Mouse (Mus musculus) Patski (cell line): Measurements from ENCODE around the gene P4htm. TPM values are rescaled to one million over a fixed set of nuclear protein-coding genes. Genes with fewer than 3 reads are reported as not detected.

Experiments
- ATAC-seq: fragments of 100-300 bp; one replicate; pipeline ENCODE4 v1.8.0; 2021
- CTCF ChIA-PET: fragments of 350-600 bp; sonication (Branson Sonifier 250); formaldehyde crosslinking; loops from one replicate; lab custom pipeline; 2022; ENCODE audit warnings: inconsistent platforms; lab: Charles Lee
- POLR2A ChIA-PET: fragments of 350-600 bp; sonication (Branson Sonifier 250); formaldehyde crosslinking; loops from one replicate; lab custom pipeline; 2022; ENCODE audit warnings: antibody characterized with exemption, inconsistent platforms; lab: Charles Lee
- DNase-seq: peaks from one replicate; pipeline ENCODE4 v3.0.0-alpha.2; 2011; ENCODE audit warnings: low read depth, low spot score
- H3K27me3 ChIP-seq: fragments of 371-371 bp; one replicate; pipeline ENCODE4 v1.5.1; 2021
- CTCF ChIP-seq: fragments of 100-300 bp; IDR thresholded peaks from one replicate; pipeline ENCODE4 v1.5.1; 2021
- in situ Hi-C: fragments of 300-500 bp; cut with MboI; formaldehyde crosslinking; loops from 3 replicates; pipeline ENCODE4 v1.11.1; 2018; ENCODE audit warnings: low pct_unique_long_range_greater_than_20kb, mixed read lengths
- polyA plus RNA-seq: library from polyadenylated mRNA; unstranded; gene quantifications from one replicate; pipeline ENCODE4 v1.2.3, GENCODE M21; 2021

P4htm gene
- polyA plus RNA-seq, 1 experiment from 2014 or later = 8.6 TPM

GRCm38 (mm10) chr9:108559169-108559568 lies 38.3 kb downstream of the P4htm start:
- no peak for TF ChIP-seq CTCF

DNA sequence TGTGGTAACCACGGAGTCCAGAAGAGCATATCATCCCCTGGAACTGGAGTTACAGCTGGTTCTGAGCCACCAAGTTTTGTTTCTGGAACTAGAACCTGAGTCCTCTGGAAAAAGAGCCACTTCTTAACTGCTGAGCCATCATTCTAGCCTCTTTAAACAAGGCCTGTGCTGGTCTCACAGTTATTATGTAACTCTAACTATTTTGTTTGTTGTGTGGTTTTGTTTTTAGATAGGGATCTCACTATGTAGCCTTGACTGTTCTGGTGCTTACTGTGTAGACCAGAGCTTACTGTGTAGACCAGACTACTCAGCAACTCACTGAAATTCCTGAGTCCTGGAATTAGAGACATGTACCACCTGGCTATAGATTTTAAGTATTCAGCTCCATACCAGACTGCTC lies 50.6 kb downstream of the P4htm start:
- DNase-seq = no peak
- ATAC-seq = no peak
- ChIA-PET POLR2A (no interaction called here), CTCF (no interaction called here)
- TF ChIP-seq CTCF = no peak
- no peaks in the 10 kb centered on the region for H3K27me3 ChIP-seq
- in situ Hi-C loops = no loop called here

More at GRCm38 (mm10) chr9:108559169-108559568, 38.3 kb downstream of the P4htm start:
- DNase-seq (no peak), ATAC-seq (no peak)
- CTCF ChIA-PET = no interaction called here
- POLR2A ChIA-PET = no interaction called here
- in situ Hi-C loops = no loop called here
- no peaks in the 10 kb centered on the region for H3K27me3 ChIP-seq

DNA sequence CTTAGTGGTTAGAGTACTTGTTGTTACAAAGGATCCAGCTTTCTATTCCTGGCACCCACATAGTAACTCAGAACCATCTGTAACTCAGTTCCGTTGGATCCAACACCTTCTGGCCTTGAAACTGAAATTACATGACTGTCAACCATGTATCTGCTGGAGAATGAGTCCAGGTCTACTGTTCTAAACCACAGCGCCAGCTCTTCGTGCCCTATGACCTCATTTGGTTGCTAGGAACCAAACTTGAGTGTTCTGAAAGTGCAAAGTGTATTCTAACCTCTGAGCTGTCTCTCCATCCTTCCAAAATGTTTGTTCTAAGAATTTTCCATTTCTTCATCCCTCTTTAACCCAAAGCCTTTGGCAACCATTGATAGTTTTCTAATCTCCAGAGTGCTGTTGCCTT lies 51.5 kb downstream of the P4htm start:
- H3K27me3 ChIP-seq = no peaks in the 10 kb centered on the region
- ChIA-PET CTCF (no interaction called here), POLR2A (no interaction called here)
- ATAC-seq (no peak), DNase-seq (no peak)
- in situ Hi-C loops = no loop called here
- TF ChIP-seq CTCF = no peak

GRCm38 (mm10) chr9:108540846-108541245 lies 56.6 kb downstream of the P4htm start:
- no peak for DNase-seq
- ATAC-seq = no peak
- TF ChIP-seq CTCF = no peak
- POLR2A ChIA-PET = interaction anchor here (0.6 kb wide), 1 partner anchor 13 kb away, joined by 4 read pairs; no protein-coding TSS in a partner anchor
- H3K27me3 ChIP-seq = no peaks in the 10 kb centered on the region
- in situ Hi-C loops = no loop called here
- CTCF ChIA-PET = no interaction called here

GRCm38 (mm10) chr9:108531496-108531895 lies 66.0 kb downstream of the P4htm start:
- POLR2A ChIA-PET = no interaction called here
- no peak for TF ChIP-seq CTCF
- no peak for ATAC-seq
- H3K27me3 ChIP-seq = no peaks in the 10 kb centered on the region
- CTCF ChIA-PET = interaction anchor here (2.2 kb wide), 1 partner anchor 22 kb away, joined by 5 read pairs; no protein-coding TSS in a partner anchor
- in situ Hi-C loops = no loop called here
- no peak for DNase-seq

DNA sequence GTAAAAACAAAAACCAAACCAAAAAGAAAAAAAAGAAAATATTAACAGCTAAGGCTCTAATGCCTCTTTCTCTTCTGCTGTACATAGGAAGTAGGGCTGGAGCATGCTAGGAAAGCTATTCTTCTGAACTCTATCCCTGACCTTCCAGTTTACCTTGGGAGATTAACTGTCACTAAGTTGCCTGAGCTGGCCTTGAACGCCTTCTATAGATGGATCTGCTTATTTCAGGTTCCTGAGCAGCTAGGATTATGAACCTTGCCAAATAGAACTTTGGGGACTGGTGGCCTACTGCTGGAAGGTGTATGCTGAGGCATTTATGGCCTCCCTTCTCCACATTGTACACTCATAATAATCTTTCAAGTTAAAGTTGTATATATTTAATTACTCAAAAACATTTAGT lies 66.5 kb downstream of the P4htm start:
- no peak for TF ChIP-seq CTCF
- in situ Hi-C loops = no loop called here
- ChIA-PET POLR2A (no interaction called here), CTCF (interaction anchor here (1.0 to 2.2 kb wide), 2 partner anchors 11 to 22 kb away, joined by 3 to 5 read pairs; no protein-coding TSS in a partner anchor)
- no peak for ATAC-seq
- DNase-seq = no peak
- no peaks in the 10 kb centered on the region for H3K27me3 ChIP-seq

Other genes starting within 250 kb of the P4htm start
- 82.1 TPM for gene Usp4, start 249.8 kb downstream of the P4htm start, polyA plus RNA-seq
- gene 1700102P08Rik, start 204.9 kb downstream of the P4htm start, polyA plus RNA-seq = 0.82 TPM
- gene Ccdc36, start 169.2 kb downstream of the P4htm start, polyA plus RNA-seq = not detected
- not detected for gene BC048562, start 161.2 kb downstream of the P4htm start, polyA plus RNA-seq
- gene Ccdc71, start 137.1 kb downstream of the P4htm start, polyA plus RNA-seq = 33.0 TPM
- gene Klhdc8b, start 136.1 kb downstream of the P4htm start, polyA plus RNA-seq = 20.8 TPM
- 131 TPM for gene Lamb2, start 117.9 kb downstream of the P4htm start, polyA plus RNA-seq
- gene Usp19, start 107.1 kb downstream of the P4htm start, polyA plus RNA-seq = 142 TPM
- gene Qars, start 90.0 kb downstream of the P4htm start, polyA plus RNA-seq = 156 TPM
- 93.1 TPM for gene Qrich1, start 80.9 kb downstream of the P4htm start, polyA plus RNA-seq
- 93.3 TPM for gene Impdh2, start 37.4 kb downstream of the P4htm start, polyA plus RNA-seq
- gene Ndufaf3, start 30.2 kb downstream of the P4htm start, polyA plus RNA-seq = 58.4 TPM
- 153 TPM for gene Dalrd3, start 27.8 kb downstream of the P4htm start, polyA plus RNA-seq
- gene Wdr6, start 18.9 kb downstream of the P4htm start, polyA plus RNA-seq = 60.6 TPM
- 43.7 TPM for gene Arih2, start 51.7 kb upstream of the P4htm start, polyA plus RNA-seq
- gene Slc25a20, start 64.4 kb upstream of the P4htm start, polyA plus RNA-seq = 48.1 TPM
- gene Prkar2a, start 91.6 kb upstream of the P4htm start, polyA plus RNA-seq = 30.9 TPM
- gene Ip6k2, start 186.1 kb upstream of the P4htm start, polyA plus RNA-seq = 89.9 TPM
- 15.9 TPM for gene Nckipsd, start 210.7 kb upstream of the P4htm start, polyA plus RNA-seq
- 0.06 TPM for gene Celsr3, start 228.7 kb upstream of the P4htm start, polyA plus RNA-seq